Mouse (Mus musculus): ENCODE measurements around the gene Eif3l. TPM values are rescaled to one million over a fixed set of nuclear protein-coding genes. Genes with fewer than 3 reads are reported as not detected.

Eif3l gene
- polyA plus RNA-seq (2012; rRNA removed): 132 and 153 TPM in 2 replicates

DNA sequence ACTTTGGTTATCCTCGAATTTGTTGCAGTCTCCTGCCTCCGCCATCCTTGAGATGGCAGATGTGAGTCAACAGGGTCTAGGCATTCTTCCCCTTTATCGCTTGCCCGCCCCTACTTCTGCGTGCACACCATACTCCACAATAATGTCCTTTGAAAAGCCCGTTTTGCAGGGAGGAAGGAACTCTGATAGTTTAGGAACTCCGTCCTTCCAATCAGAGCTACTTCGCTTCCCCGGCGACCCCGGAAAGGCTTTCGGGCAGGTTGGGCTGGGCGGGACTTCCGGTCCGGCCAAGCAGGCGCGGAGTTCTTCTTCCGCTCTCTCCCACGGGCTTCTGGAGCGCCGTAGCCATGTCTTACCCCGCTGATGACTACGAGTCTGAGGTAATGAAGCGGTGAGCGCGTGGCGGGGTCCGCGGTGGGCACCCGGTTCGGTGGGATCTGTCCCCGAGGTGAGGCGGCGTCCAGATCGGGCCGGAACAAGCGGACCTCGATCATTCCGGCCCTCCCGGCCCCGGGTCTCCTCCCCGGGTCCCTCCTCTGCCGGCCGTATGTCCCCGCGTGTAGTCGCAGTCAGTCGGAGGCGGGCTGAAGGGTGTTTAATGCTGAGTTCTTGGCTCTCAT lies at the start of gene Eif3l:
Gene Eif3l, plus strand, starts transcription at position 267 of the 620 bp plus-strand sequence.

DNA sequence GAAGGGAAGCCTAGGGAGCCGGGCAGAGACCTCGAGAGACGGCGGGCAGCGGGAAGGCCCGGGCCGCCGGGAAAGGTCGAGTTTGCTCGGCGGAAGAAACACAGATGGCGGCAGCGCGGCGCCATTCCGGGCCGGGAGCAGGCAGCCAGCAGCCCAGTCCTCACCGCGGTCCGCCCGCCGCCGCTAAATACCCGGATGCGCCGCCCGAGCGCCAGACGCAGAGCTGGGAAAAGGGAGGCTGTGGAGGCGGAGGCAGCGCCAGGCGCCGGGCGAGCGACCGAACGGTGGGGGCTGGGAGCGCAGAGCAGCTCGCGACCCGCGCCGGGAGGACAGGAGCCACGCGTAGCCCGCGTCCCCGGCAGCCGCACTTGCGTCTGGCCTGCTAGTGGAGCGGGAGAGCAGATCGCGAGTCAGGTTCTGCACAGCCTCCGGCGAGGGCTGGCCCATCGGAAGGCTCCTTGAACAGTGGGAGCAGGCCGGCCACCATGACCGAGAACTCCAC lies 46.7 kb upstream of the Eif3l start, which contains the start of gene H1f0:
Gene H1f0, plus strand, starts transcription at position 214 of the 502 bp plus-strand sequence.

DNA sequence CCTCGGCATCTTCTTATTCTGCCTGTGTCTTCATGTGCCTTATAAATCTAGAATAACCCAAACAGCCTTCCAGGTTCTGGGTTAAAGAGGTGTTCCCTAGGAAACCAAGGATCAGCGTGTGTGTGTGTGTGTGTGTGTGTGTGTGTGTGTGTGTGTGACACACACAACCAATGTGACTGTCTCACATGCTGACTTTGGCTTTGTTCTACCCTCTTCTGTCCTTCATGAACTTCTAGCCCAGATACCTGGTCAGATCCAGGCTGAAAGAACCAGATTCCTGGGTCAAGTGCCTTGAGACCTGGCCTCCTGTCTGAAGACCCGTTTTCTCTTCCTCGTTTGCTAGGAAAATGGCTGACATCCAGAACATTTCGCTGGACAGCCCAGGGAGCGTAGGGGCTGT lies 33.4 kb upstream of the Eif3l start, which contains the start of gene Galr3:
Gene Galr3, plus strand, starts transcription at position 301 of the 400 bp plus-strand sequence.

DNA sequence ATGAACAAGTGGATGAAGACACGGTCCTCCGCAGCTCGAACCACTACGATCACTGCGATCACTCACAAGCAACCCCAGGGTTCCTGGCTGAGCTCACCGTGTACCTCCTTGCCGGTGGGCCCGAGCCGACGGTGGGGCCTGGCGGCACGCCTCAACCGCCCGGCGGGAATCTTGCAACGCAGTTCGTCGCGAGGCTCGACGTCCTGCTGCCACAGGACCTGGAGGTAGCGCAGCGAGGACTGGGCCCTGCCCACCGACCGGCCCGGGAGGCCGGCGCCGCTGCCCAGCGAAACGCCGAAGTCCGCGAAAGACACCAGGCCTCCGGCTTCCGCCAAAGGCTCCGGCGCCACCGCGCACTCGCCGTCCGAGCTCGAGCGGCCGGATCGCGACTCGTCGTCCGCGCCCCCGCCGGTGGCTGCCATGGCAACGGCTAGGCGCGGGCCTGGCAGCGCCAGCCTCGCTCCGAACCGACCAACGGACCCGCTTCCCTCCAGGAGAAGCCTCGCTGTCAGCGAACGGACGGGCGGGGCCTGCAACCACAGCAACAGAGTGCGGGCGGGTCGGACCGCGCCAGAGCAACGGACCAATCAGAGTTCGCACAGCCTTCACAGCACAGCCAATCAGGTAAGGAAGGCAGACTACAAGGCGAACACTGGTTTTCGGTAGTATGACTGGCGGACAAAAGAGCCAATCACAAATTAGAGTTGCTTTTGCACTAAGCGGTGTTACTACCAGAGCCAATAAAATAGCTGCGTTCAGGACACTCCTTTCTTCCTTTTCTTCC lies 12.4 kb upstream of the Eif3l start, which contains the start of gene Ankrd54:
Gene Ankrd54, minus strand, starts transcription at position 518 of the 784 bp plus-strand sequence.

DNA sequence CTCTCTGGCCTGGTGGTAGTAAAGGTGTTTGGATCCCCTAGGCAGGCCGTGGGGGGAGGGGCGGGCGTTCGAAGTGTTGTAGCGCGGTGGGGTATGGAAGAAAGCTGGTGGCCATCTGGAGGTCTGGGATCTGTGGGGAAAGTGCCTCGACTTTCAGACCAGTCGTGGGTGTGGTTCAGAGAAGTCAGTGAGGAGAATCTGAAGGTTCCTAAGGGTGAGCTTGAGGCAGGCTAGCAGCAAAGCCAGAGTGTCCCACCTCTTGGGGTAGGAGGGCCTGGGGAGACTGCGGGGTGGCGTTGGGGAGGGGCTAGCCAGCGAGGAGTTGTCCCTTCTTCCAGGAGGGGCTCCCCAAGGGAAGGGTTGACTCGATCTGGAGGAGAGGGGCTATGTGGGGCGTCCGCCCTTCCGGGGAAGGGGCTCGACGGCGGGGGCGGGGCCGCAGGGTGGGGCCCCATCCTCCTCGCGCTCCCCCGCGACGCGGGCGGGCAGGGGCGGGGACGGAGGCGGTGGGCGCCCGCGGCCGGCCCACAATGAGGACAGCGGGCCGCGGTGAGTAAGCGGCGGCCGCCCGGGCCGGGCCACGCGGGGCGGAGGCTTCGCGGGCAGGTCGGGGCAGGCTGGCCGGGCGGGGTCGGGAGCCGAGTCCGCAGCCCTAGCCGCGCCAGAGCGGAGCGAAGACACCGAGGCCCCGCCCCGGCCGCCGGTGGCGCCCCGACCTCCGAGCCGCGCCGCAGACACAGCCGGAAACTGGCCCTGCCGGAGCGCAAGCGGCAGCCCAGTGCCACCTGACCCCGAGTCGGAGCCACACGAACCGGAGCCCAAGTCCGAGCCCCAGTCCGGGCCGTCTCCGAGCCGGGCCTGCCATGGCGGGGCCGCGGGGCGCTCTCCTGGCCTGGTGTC lies 33.7 kb downstream of the Eif3l start, which contains the start of gene Micall1:
Gene Micall1, plus strand, starts transcription at position 478 of the 900 bp plus-strand sequence.

DNA sequence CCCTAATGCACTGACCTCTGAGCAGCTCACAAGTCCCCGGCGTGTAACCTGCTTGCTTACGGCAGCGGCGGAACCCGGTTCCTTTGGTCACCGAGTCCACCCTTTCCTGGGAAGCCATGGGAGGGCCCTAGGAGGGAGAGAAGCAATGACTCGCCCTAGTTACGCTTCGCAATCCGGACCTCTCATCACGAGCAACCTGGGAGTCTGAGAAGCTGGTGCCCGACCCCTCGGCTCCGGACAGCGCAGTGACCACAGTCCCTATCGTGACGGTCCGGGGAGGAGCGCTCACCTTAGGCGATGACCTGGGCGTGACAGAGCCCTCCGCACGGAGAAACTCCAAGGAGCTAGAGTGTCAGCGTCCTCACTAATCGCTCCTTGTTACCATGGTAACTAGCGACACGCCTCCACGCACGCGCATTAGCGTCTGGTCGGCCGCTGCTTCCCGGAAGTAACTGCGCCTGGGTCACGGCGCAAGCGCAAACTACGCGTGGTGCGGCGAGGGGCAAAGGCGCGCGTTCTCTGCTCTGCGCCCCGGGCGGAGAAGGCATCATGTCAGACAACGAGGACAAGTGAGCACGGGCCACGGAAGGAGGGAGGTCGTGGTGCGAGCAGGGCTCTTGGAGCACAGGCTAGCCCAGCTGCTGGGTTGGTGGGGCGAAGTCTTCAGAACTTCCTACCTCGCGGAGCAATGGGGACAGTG lies 66.0 kb downstream of the Eif3l start, which contains the start of the genes Polr2f and 1700088E04Rik:
Gene Polr2f, plus strand, starts transcription at position 144 of the 700 bp plus-strand sequence.
Gene 1700088E04Rik, minus strand, starts transcription at position 388 of the 700 bp plus-strand sequence.

Other genes with a start within 250 kb of the Eif3l start
- gene Cdc42ep1, start 232.6 kb upstream of the Eif3l start, polyA plus RNA-seq (2012; rRNA removed): 54.3 and 54.8 TPM in 2 replicates
- 1.9 and 6.0 TPM in 2 replicates for gene Lgals2, start 219.7 kb upstream of the Eif3l start, polyA plus RNA-seq (2012; rRNA removed)
- gene Gga1, start 198.0 kb upstream of the Eif3l start, polyA plus RNA-seq (2012; rRNA removed): 109 and 116 TPM in 2 replicates
- 0.06 TPM in 1 of 2 replicates, not detected in the other for gene Gm49510, start 175.5 kb upstream of the Eif3l start, polyA plus RNA-seq (2012; rRNA removed)
- 42.6 and 48.1 TPM in 2 replicates for gene Sh3bp1, start 175.4 kb upstream of the Eif3l start, polyA plus RNA-seq (2012; rRNA removed)
- 5.3 and 6.6 TPM in 2 replicates for gene Pdxp, start 161.3 kb upstream of the Eif3l start, polyA plus RNA-seq (2012; rRNA removed)
- gene Lgals1, start 148.5 kb upstream of the Eif3l start, polyA plus RNA-seq (2012; rRNA removed): 219 and 244 TPM in 2 replicates
- gene Nol12, start 140.2 kb upstream of the Eif3l start, polyA plus RNA-seq (2012; rRNA removed): 15.3 and 19.0 TPM in 2 replicates
- gene Triobp, start 127.5 kb upstream of the Eif3l start, polyA plus RNA-seq (2012; rRNA removed): 68.7 and 72.3 TPM in 2 replicates
- gene H1f0, start 46.7 kb upstream of the Eif3l start, polyA plus RNA-seq (2012; rRNA removed): 248 and 259 TPM in 2 replicates
- 1.4 and 1.6 TPM in 2 replicates for gene Galr3, start 33.3 kb upstream of the Eif3l start, polyA plus RNA-seq (2012; rRNA removed)
- 64.5 and 65.7 TPM in 2 replicates for gene Ankrd54, start 12.3 kb upstream of the Eif3l start, polyA plus RNA-seq (2012; rRNA removed)
- 22.2 and 23.4 TPM in 2 replicates for gene Micall1, start 33.7 kb downstream of the Eif3l start, polyA plus RNA-seq (2012; rRNA removed)
- gene Polr2f, start 65.8 kb downstream of the Eif3l start, polyA plus RNA-seq (2012; rRNA removed): 44.7 and 62.6 TPM in 2 replicates
- 2.0 and 4.5 TPM in 2 replicates for gene 1700088E04Rik, start 66.1 kb downstream of the Eif3l start, polyA plus RNA-seq (2012; rRNA removed)
- 9.8 and 10.4 TPM in 2 replicates for gene Sox10, start 90.1 kb downstream of the Eif3l start, polyA plus RNA-seq (2012; rRNA removed)
- 48.6 and 52.6 TPM in 2 replicates for gene Pick1, start 154.0 kb downstream of the Eif3l start, polyA plus RNA-seq (2012; rRNA removed)
- gene Gm49486, start 154.2 kb downstream of the Eif3l start, polyA plus RNA-seq (2012; rRNA removed): not detected in 2 replicates
- gene Slc16a8, start 179.6 kb downstream of the Eif3l start, polyA plus RNA-seq (2012; rRNA removed): 0.44 and 1.8 TPM in 2 replicates
- 156 and 160 TPM in 2 replicates for gene Baiap2l2, start 210.4 kb downstream of the Eif3l start, polyA plus RNA-seq (2012; rRNA removed)